Mouse (Mus musculus): ENCODE measurements around the gene Strn. TPM values are rescaled to one million over a fixed set of nuclear protein-coding genes. Genes with fewer than 3 reads are reported as not detected.

Gene Strn
- polyA plus RNA-seq, 1 experiment from 2014 or later: 5.7 TPM

GRCm38 (mm10) chr17:78737771-78738170 is 775 bp upstream of the Strn start:
- H3K4me2 ChIP-seq: no peak overlapping the region

GRCm38 (mm10) chr17:78736473-78736988 is 465 bp downstream of the Strn start:
- peak overlapping the region; percentile 86 for H3K27ac ChIP-seq (replicated peaks)
- 0% methylated on average over 57 of the region's 60 CpGs for WGBS
- peak overlapping the region; percentile 87 for H3K4me3 ChIP-seq
- no peaks in the 10 kb centered on the region for H3K36me3 ChIP-seq
- no peaks in the 10 kb centered on the region for H3K9me3 ChIP-seq
- H3K27me3 ChIP-seq: no peaks in the 10 kb centered on the region
- peak overlapping the region; percentile 86 for H3K4me2 ChIP-seq
- ATAC-seq (ENCODE audit: low FRiP score, low read depth): peak; percentile 99
- peak overlapping the region; percentile 93 for H3K9ac ChIP-seq
- peaks cover 34% of the 10 kb centered on the region for H3K4me1 ChIP-seq (replicated peaks)

More at GRCm38 (mm10) chr17:78737771-78738170, 775 bp upstream of the Strn start:
- Histone ChIP-seq H3K9ac (no peak overlapping the region), H3K9me3 (no peaks in the 10 kb centered on the region), H3K36me3 (no peaks in the 10 kb centered on the region), H3K4me1 (replicated peaks) (peaks cover 26% of the 10 kb centered on the region), H3K27me3 (no peaks in the 10 kb centered on the region), H3K27ac (replicated peaks) (no peak overlapping the region), H3K4me3 (no peak overlapping the region)
- no peak for ATAC-seq (ENCODE audit: low FRiP score, low read depth)
- WGBS: 19% methylated on average over 2 of the region's 2 CpGs

DNA sequence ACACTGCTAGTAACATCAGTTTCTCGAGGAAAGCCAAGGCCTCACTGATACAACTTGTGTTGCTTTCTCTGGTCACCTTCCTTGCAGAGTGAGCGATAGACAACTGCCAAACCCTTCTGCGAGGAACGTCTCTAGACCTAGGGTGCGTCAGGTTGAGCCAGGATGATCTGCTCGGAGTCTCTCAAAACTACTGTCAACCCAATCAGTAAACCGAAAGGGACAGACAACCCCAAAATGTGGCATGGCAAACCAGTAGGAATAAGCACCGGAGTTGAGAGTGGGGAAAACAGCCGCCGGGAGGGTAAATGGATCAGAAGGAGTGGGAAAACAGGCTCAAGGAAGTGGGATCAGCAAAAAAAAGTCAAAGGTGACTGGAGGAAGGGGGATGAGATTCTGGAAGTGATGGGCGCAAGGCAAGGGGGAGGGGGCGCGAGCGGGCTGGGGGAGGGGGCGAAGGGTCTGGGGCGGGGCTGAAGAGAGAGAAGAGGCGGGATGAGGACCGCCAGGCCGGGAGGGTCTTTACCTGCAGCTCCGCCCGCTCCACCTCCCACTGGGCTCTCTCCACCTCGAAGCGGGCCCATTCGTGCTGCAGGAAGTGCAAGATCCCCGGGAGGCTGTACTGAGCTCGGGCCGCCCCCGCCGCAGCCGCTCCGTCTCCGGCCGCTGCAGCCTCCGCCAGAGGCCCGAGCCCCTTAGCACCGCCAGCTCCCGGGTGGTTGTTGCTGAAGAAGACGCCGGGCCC is 1.1 kb downstream of the Strn start:
- peaks cover 34% of the 10 kb centered on the region for H3K4me1 ChIP-seq (replicated peaks)
- no peaks in the 10 kb centered on the region for H3K36me3 ChIP-seq
- no peak; the same call in none of the 2 replicates for ATAC-seq (ENCODE audit: low FRiP score, low read depth)
- H3K9ac ChIP-seq: peak overlapping the region; percentile 93
- WGBS: under 1% methylated on average over 26 of the region's 39 CpGs
- peak overlapping the region; percentile 86 for H3K27ac ChIP-seq (replicated peaks)
- H3K27me3 ChIP-seq: no peaks in the 10 kb centered on the region
- peak overlapping the region; percentile 87 for H3K4me3 ChIP-seq
- H3K9me3 ChIP-seq: no peaks in the 10 kb centered on the region
- H3K4me2 ChIP-seq: peak overlapping the region; percentile 86

GRCm38 (mm10) chr17:78734806-78735205 is 2.2 kb downstream of the Strn start:
- ATAC-seq (ENCODE audit: low FRiP score, low read depth): no peak

DNA sequence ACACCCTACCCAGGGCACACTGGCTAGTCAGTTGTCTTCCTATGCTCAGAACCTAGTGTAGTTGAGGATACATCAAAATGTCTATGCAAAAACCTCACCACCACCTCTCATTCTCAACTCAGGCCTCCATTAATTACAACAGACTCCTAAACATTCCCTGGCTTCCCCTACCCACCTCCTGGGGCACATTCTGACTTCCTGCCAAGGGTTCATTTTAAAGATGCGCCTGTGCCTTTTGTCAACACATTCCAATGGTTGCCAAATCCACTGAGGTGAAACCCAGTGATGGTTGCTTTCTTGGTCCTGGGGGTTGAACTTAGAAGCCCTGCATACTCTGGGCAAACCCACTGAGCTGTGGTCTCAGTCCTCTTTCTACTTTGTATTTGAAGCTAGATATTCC is 4.9 kb downstream of the Strn start:
- Histone ChIP-seq H3K4me3 (no peak overlapping the region), H3K27me3 (no peaks in the 10 kb centered on the region), H3K27ac (replicated peaks) (no peak overlapping the region), H3K4me2 (no peak overlapping the region), H3K9ac (no peak overlapping the region), H3K36me3 (no peaks in the 10 kb centered on the region), H3K9me3 (no peaks in the 10 kb centered on the region), H3K4me1 (replicated peaks) (peaks cover 30% of the 10 kb centered on the region)
- no peak for ATAC-seq (ENCODE audit: low FRiP score, low read depth)
- 43% methylated on average over 1 of the region's 1 CpGs for WGBS

More at GRCm38 (mm10) chr17:78734806-78735205, 2.2 kb downstream of the Strn start:
- no peak overlapping the region for H3K27ac ChIP-seq (replicated peaks)
- WGBS: 71% methylated on average over 10 of the region's 10 CpGs
- H3K4me2 ChIP-seq: peak overlapping the region; percentile 86
- H3K4me1 ChIP-seq (replicated peaks): peaks cover 34% of the 10 kb centered on the region
- H3K9ac ChIP-seq: no peak overlapping the region
- no peaks in the 10 kb centered on the region for H3K36me3 ChIP-seq
- H3K4me3 ChIP-seq: peak overlapping the region; percentile 87
- H3K27me3 ChIP-seq: no peaks in the 10 kb centered on the region
- no peaks in the 10 kb centered on the region for H3K9me3 ChIP-seq

DNA sequence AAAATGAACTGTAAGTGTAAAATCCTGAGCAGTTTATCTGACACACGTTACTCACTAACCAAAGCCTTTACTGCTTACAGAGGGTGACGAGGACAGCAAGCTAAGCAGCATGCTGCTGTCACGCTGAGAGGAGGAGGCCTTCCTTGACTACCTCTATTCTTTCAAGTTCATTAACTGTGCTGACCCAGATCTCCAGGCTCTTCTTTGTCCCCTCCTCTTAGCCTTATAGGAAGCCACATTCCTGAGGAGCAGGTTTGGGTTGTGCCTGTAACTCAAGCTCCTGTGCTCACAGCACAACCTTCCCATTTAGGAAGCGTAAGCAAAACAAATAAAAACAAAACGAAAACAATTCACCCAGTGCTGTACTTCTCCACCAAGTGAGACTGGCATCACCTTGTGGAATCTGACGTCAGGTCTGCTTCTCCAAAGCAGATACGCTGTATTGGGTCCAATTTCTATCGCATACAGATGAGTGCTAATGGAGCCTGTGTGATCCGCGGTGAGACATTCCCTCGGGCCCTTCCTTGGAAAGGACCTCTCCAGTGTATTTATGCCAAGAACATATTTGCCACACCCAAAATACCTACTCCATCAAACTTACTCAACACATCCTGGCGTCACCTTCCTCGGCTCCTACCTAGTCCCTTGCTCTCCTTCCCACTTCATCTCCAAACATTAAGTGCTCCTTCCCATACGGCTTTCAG is 10.1 kb downstream of the Strn start:
- Histone ChIP-seq H3K36me3 (no peaks in the 10 kb centered on the region), H3K27me3 (no peaks in the 10 kb centered on the region), H3K4me3 (no peak overlapping the region), H3K9ac (no peak overlapping the region), H3K4me2 (no peak overlapping the region), H3K4me1 (replicated peaks) (peaks cover under 1% of the 10 kb centered on the region; the same call in 1 of the 2 replicates), H3K9me3 (no peaks in the 10 kb centered on the region), H3K27ac (replicated peaks) (no peak overlapping the region)
- ATAC-seq (ENCODE audit: low FRiP score, low read depth): no peak
- WGBS: 65% methylated on average over 14 of the region's 14 CpGs

- H3K9ac ChIP-seq: no peak overlapping the region
- H3K36me3 ChIP-seq: no peaks in the 10 kb centered on the region
- H3K9me3 ChIP-seq: no peaks in the 10 kb centered on the region
- 77% methylated on average over 6 of the region's 6 CpGs for WGBS
- no peak for ATAC-seq (ENCODE audit: low FRiP score, low read depth)
- no peak overlapping the region for H3K4me2 ChIP-seq
- H3K4me3 ChIP-seq: no peak overlapping the region
- H3K27me3 ChIP-seq: no peaks in the 10 kb centered on the region
- H3K27ac ChIP-seq (replicated peaks): no peak overlapping the region
- H3K4me1 ChIP-seq (replicated peaks): no peaks in the 10 kb centered on the region
Measured at GRCm38 (mm10) chr17:78724461-78725055, 12.4 kb downstream of the Strn start.

- Histone ChIP-seq H3K4me1 (replicated peaks) (no peaks in the 10 kb centered on the region), H3K27ac (replicated peaks) (no peak overlapping the region), H3K4me3 (no peak overlapping the region), H3K4me2 (no peak overlapping the region), H3K9me3 (no peaks in the 10 kb centered on the region), H3K9ac (no peak overlapping the region), H3K27me3 (no peaks in the 10 kb centered on the region), H3K36me3 (peaks cover 8% of the 10 kb centered on the region)
- ATAC-seq (ENCODE audit: low FRiP score, low read depth): no peak
- 87% methylated on average over 7 of the region's 7 CpGs for WGBS
Measured at GRCm38 (mm10) chr17:78721690-78722089, 15.3 kb downstream of the Strn start.

GRCm38 (mm10) chr17:78719086-78719485 is 17.9 kb downstream of the Strn start:
- Histone ChIP-seq H3K9me3 (no peaks in the 10 kb centered on the region), H3K4me2 (no peak overlapping the region), H3K27me3 (no peaks in the 10 kb centered on the region), H3K4me1 (replicated peaks) (no peaks in the 10 kb centered on the region), H3K9ac (no peak overlapping the region), H3K4me3 (no peak overlapping the region), H3K27ac (replicated peaks) (no peak overlapping the region), H3K36me3 (peaks cover 8% of the 10 kb centered on the region)
- 94% methylated on average over 13 of the region's 13 CpGs for WGBS
- ATAC-seq (ENCODE audit: low FRiP score, low read depth): no peak

DNA sequence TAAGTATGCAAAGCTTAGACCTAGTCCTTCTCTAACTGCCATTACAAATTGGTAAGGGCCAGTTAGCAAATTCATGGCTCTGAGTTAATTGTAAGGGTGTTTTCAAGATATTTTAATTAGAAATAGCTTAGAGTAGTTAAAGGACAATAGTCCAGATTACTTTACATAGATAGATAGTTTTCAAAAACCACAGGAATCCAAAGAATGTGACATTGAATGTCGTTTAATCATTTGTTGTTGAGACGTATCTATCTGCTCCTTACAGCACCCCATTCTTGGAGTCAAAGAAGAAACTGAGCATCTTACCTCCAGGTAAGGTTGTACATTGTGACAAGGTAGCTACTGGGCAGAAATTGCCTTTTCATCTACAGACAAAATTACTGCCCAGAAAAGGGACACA is 26.7 kb downstream of the Strn start:
- no peak overlapping the region for H3K27ac ChIP-seq (replicated peaks)
- 0 out of 2 replicates have a peak, but pooled peaks cover 4% of the 10 kb centered on the region for H3K36me3 ChIP-seq
- no peaks in the 10 kb centered on the region for H3K4me1 ChIP-seq (replicated peaks)
- no peak overlapping the region for H3K9ac ChIP-seq
- no peak overlapping the region for H3K4me3 ChIP-seq
- H3K27me3 ChIP-seq: no peaks in the 10 kb centered on the region
- no peak overlapping the region for H3K4me2 ChIP-seq
- no peaks in the 10 kb centered on the region for H3K9me3 ChIP-seq
- ATAC-seq (ENCODE audit: low FRiP score, low read depth): no peak
- 89% methylated on average over 2 of the region's 2 CpGs for WGBS

DNA sequence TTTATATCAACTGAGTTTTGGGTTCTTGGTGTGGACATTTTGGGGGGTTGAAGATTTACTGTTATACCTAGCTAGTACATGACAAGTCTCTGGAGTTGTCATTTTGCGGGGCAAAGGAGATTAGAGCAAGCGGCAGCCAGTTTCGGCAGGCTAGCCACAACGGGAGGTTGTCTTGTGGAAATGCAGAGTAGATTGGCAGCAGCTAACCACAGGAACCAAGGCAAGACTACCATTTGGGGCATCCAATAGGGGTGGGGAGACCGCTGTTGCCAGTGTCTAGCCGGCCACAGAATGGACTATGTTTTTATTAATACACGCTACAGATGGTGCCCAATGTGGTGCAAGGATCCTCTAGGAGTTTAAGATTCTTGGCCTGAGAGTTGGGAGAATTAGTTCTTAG is 28.6 kb downstream of the Strn start:
- no peak for ATAC-seq (ENCODE audit: low FRiP score, low read depth)
- WGBS: 91% methylated on average over 7 of the region's 7 CpGs

GRCm38 (mm10) chr17:78702988-78703387 is 34.0 kb downstream of the Strn start:
- H3K9ac ChIP-seq: no peak overlapping the region
- no peak overlapping the region for H3K27ac ChIP-seq (replicated peaks)
- H3K4me2 ChIP-seq: no peak overlapping the region
- no peak for ATAC-seq (ENCODE audit: low FRiP score, low read depth)
- H3K27me3 ChIP-seq: no peaks in the 10 kb centered on the region
- no peak overlapping the region for H3K4me3 ChIP-seq
- no peaks in the 10 kb centered on the region for H3K4me1 ChIP-seq (replicated peaks)
- 0 out of 2 replicates have a peak, but pooled peaks cover 7% of the 10 kb centered on the region for H3K36me3 ChIP-seq
- no peaks in the 10 kb centered on the region for H3K9me3 ChIP-seq
- 96% methylated on average over 7 of the region's 7 CpGs for WGBS

More for the DNA sequence above, 28.6 kb downstream of the Strn start:
- no peaks in the 10 kb centered on the region for H3K4me1 ChIP-seq (replicated peaks)
- H3K4me3 ChIP-seq: no peak overlapping the region
- H3K9me3 ChIP-seq: no peaks in the 10 kb centered on the region
- 0 out of 2 replicates have a peak, but pooled peaks cover 4% of the 10 kb centered on the region for H3K36me3 ChIP-seq
- no peaks in the 10 kb centered on the region for H3K27me3 ChIP-seq
- H3K27ac ChIP-seq (replicated peaks): no peak overlapping the region
- no peak overlapping the region for H3K4me2 ChIP-seq
- H3K9ac ChIP-seq: no peak overlapping the region

Measured in hindbrain, embryonic 15.5 days (tissue).